Mouse (Mus musculus): ENCODE measurements around the gene Pon3. TPM values are rescaled to one million over a fixed set of nuclear protein-coding genes. Genes with fewer than 3 reads are reported as not detected.

Pon3 gene
- polyA plus RNA-seq, 1 experiment from 2014 or later, result 27.7 TPM

DNA sequence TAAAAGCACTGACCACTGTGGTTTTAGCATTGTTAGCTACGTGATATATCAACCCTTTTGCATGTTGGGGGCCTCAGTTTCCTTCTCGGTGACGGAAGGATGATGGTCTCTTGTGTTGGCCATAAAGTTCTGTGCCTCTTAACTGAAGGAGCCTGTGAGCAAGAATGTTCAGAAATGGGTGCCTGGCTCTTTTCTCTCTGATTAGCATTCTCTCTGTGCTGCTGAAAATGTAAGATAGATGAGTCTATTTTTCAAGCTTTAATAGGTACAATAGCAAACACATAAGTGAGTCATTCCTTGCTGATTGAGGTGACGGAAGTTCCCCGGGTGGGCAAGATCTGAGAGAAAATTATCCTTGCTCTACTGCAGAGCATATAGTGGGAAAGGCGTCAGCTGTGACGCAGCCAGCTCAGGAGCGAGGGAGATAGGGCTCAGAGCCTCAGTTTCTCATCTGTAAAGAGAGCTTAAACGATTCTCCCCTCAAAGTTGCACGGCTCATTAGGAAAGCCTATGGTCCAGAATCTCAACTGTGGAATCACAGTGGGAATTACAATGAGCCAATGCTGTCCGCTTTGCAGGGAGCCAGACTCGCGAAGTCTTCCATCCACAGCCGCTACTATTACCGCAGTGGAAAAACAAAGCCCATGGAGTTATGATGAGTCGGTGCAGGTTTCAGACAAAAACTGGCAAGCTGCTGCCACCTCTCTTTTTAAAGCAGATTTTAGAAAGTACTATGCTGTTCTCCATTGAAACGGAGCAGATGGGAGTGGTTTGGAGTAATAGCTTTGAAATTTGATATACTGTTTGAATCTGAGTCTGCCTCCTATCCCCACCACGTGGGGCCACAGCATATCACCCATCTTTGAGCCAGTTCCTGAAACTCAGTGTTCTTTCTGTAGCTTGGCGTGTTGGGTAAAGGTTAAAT lies 77.9 kb downstream of the Pon3 start:
- 61% methylated on average over 19 of the region's 19 CpGs for WGBS

DNA sequence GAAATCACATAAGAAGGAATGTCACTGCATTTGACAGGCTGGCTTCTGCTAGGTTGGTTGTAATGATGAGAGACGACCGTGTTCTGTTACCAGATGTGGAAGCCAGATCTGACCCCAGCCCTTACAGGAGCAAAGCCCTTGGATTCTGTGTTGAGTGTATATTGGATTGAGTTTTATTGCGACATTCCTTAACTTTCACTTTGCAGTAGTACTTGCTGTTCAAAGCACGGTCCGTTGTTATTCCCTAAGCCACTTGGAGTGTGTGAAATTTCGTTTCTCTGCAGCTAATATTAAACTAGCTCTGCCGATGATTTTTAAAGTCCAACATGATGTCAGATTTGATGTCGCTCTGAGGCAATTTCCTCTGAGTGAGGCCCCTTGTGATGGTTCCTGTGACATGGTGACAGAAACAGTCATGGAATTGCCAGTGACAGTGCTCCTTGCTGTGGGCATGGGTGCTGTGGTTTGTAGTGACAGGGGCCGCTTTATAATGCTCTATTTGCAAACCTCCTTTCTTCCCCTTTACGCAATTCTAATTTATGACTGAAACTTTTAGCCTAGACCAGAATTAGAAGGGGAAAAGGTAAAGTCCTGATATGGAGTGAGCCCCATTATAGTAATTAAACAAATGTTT lies 81.8 kb downstream of the Pon3 start:
- WGBS, result 82% methylated on average over 10 of the region's 10 CpGs
- Histone ChIP-seq H3K9ac (ENCODE audit: low read depth, low read length) (no peak overlapping the region), H3K4me1 (ENCODE audit: control insufficient read depth, insufficient read depth, low read length) (no peaks in the 10 kb centered on the region), H3K4me3 (ENCODE audit: low read length) (no peak overlapping the region), H3K36me3 (ENCODE audit: control insufficient read depth, insufficient read depth, low read length) (no peaks in the 10 kb centered on the region), H3K27ac (ENCODE audit: low read length) (no peak overlapping the region), H3K4me2 (ENCODE audit: low read depth, low read length) (no peak overlapping the region), H3K27me3 (replicated peaks; ENCODE audit: control insufficient read depth, insufficient read depth, low read length) (no peaks in the 10 kb centered on the region), H3K9me3 (ENCODE audit: control insufficient read depth, low read length) (no peaks in the 10 kb centered on the region)
- no peak for ATAC-seq

More for the DNA sequence above, 77.9 kb downstream of the Pon3 start:
- H3K4me2 ChIP-seq (ENCODE audit: low read depth, low read length), result no peak overlapping the region
- ATAC-seq, result no peak
- H3K36me3 ChIP-seq (ENCODE audit: control insufficient read depth, insufficient read depth, low read length), result no peaks in the 10 kb centered on the region
- no peak overlapping the region for H3K27ac ChIP-seq (ENCODE audit: low read length)
- H3K27me3 ChIP-seq (replicated peaks; ENCODE audit: control insufficient read depth, insufficient read depth, low read length), result no peaks in the 10 kb centered on the region
- H3K9ac ChIP-seq (ENCODE audit: low read depth, low read length), result no peak overlapping the region
- H3K4me1 ChIP-seq (ENCODE audit: control insufficient read depth, insufficient read depth, low read length), result no peaks in the 10 kb centered on the region
- H3K4me3 ChIP-seq (ENCODE audit: low read length), result no peak overlapping the region
- no peaks in the 10 kb centered on the region for H3K9me3 ChIP-seq (ENCODE audit: control insufficient read depth, low read length)

DNA sequence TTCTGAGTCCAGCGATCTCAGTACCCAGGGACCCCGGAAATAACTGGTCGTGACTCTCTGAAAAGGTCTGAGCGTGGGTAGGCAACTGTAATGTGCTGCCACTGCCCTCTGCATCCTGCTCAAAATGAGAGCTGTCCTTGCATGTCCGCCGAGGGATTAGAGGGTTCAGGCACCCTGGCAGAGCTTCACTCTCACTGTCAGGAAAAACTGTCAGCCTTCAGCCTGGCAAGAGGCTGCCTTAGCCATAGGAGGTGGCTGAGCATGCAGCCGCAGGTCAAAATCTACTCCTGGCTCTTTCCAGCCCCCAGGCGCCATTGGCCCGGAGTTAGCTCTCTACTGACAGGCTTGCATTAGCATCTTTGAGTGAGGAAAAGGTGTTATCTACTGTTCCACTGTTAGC lies 83.5 kb downstream of the Pon3 start:
- 75% methylated on average over 9 of the region's 9 CpGs for WGBS
- H3K9me3 ChIP-seq (ENCODE audit: control insufficient read depth, low read length), result no peaks in the 10 kb centered on the region
- H3K27ac ChIP-seq (ENCODE audit: low read length), result no peak overlapping the region
- H3K36me3 ChIP-seq (ENCODE audit: control insufficient read depth, insufficient read depth, low read length), result no peaks in the 10 kb centered on the region
- H3K27me3 ChIP-seq (replicated peaks; ENCODE audit: control insufficient read depth, insufficient read depth, low read length), result no peaks in the 10 kb centered on the region
- H3K4me3 ChIP-seq (ENCODE audit: low read length), result no peak overlapping the region
- H3K4me1 ChIP-seq (ENCODE audit: control insufficient read depth, insufficient read depth, low read length), result no peaks in the 10 kb centered on the region
- no peak overlapping the region for H3K4me2 ChIP-seq (ENCODE audit: low read depth, low read length)
- no peak for ATAC-seq
- H3K9ac ChIP-seq (ENCODE audit: low read depth, low read length), result no peak overlapping the region

DNA sequence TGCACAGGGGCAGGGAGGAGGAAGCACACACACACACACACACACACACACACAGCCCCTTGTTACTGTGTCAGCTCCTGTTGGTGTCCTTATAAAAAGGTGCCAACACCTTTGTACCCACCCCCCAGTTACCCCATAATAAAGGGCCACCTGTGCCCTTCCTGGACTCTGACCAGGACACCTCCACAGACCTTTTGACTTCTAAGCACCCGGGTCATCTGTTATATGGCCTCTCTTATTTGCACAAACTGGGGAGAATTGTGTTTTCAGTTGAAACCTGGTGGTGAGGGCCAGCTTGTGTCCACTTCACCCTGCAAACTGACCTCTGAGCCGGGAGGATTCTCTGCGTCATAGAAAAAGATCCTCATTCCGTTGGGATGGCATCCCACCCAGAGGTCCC lies 84.7 kb downstream of the Pon3 start:
- H3K27me3 ChIP-seq (replicated peaks; ENCODE audit: control insufficient read depth, insufficient read depth, low read length), result no peaks in the 10 kb centered on the region
- no peak overlapping the region for H3K9ac ChIP-seq (ENCODE audit: low read depth, low read length)
- WGBS, result 67% methylated on average over 4 of the region's 4 CpGs
- no peak overlapping the region for H3K4me3 ChIP-seq (ENCODE audit: low read length)
- no peak overlapping the region for H3K27ac ChIP-seq (ENCODE audit: low read length)
- no peak for ATAC-seq
- no peaks in the 10 kb centered on the region for H3K4me1 ChIP-seq (ENCODE audit: control insufficient read depth, insufficient read depth, low read length)
- H3K4me2 ChIP-seq (ENCODE audit: low read depth, low read length), result no peak overlapping the region
- no peaks in the 10 kb centered on the region for H3K9me3 ChIP-seq (ENCODE audit: control insufficient read depth, low read length)
- H3K36me3 ChIP-seq (ENCODE audit: control insufficient read depth, insufficient read depth, low read length), result no peaks in the 10 kb centered on the region

Other genes with a start within 250 kb of the Pon3 start
- not detected in 2 replicates for gene Pon1, start 62.3 kb downstream of the Pon3 start, polyA plus RNA-seq (2015; fragmentation: Nextera tagmentation; extraction: Ambion mirVana)
- gene Pon2, start 42.2 kb upstream of the Pon3 start, polyA plus RNA-seq (2015; fragmentation: Nextera tagmentation; extraction: Ambion mirVana), result 89.7 and 100 TPM in 2 replicates
- 11.5 and 14.0 TPM in 2 replicates for gene Asb4, start 127.1 kb upstream of the Pon3 start, polyA plus RNA-seq (2015; fragmentation: Nextera tagmentation; extraction: Ambion mirVana)
- 3.5 and 3.6 TPM in 2 replicates for gene Pdk4, start 240.0 kb upstream of the Pon3 start, polyA plus RNA-seq (2015; fragmentation: Nextera tagmentation; extraction: Ambion mirVana)